Mouse (Mus musculus) T-helper 2 cell (primary cell): Measurements from ENCODE around the gene Aspm.

Experiments used
- in situ Hi-C: fragments of 300-600 bp; cut with MboI, MseI; formaldehyde crosslinking; loops from one replicate; pipeline ENCODE4 v1.15.1; 2025; ENCODE audit warnings: high pct_unique_total_duplicates

The Aspm gene

GRCm38 (mm10) chr1:139501258-139501752, 46.7 kb downstream of the Aspm start, which contains the start of gene F13b:
Gene F13b (plus strand): TSS chr1:139501702.
- in situ Hi-C loops, result no loop called here

GRCm38 (mm10) chr1:139514556-139514955, 60.0 kb downstream of the Aspm start:
- in situ Hi-C loops, result no loop called here
